Mouse (Mus musculus) embryonic facial prominence, embryonic 10.5 days (tissue): Measurements from ENCODE around the gene Hipk4. TPM values are rescaled to one million over a fixed set of nuclear protein-coding genes. Genes with fewer than 3 reads are reported as not detected.
A peak's percentile ranks its signal among the peaks of the same experiment; 100 is the strongest.

ENCODE experiments used
- DNase-seq: peaks from one replicate; pipeline ENCODE4 v3.0.0-alpha.2; 2017; ENCODE audit warnings: low spot score
- H3K27ac ChIP-seq: fragments of 300-500 bp; sonication (generic); replicated peaks from 2 replicates; pipeline ENCODE4 v1.5.1; 2016; ENCODE audit warnings: mild to moderate bottlenecking
- H3K27me3 ChIP-seq: fragments of 300-500 bp; sonication (generic); replicated peaks from 2 replicates; pipeline ENCODE4 v1.6.1; 2016; ENCODE audit warnings: low read depth, mild to moderate bottlenecking; ENCODE audit not compliant: poor library complexity, severe bottlenecking
- H3K36me3 ChIP-seq: fragments of 300-500 bp; sonication (generic); replicated peaks from 2 replicates; pipeline ENCODE4 v1.6.1; 2016; ENCODE audit warnings: mild to moderate bottlenecking, moderate library complexity
- H3K4me1 ChIP-seq: fragments of 300-500 bp; sonication (generic); 2 replicates; pipeline ENCODE4 v1.6.1; 2016
- H3K4me3 ChIP-seq: fragments of 300-500 bp; sonication (generic); 2 replicates; pipeline ENCODE4 v1.5.1; 2016; ENCODE audit warnings: mild to moderate bottlenecking, moderate library complexity
- H3K9me3 ChIP-seq: fragments of 300-500 bp; sonication (generic); 2 replicates; pipeline ENCODE4 v1.6.1; 2016; ENCODE audit warnings: mild to moderate bottlenecking
- WGBS: fragments of 180-500 bp; shearing (Covaris S2); methylation state at CpG from one replicate; pipeline ENCODE4 v1.1.7; 2016; 5-methylcytosine and 5-hydroxymethylcytosine counted together
- polyA plus RNA-seq: library from polyadenylated mRNA; unstranded; fragments of >200 nt; fragmentation: Nextera tagmentation; extraction: Ambion mirVana; gene quantifications from 2 replicates; pipeline ENCODE4 v1.2.1, GENCODE M21; 2016

Gene Hipk4
- polyA plus RNA-seq, 1 experiment from 2014 or later, result 0.45 TPM

GRCm38 (mm10) chr7:27506765-27507370, 16.2 kb upstream of the Hipk4 start:
- DNase-seq, result peak; percentile 44
- Histone ChIP-seq H3K27ac (peak overlapping the region; percentile 98), H3K9me3 (no peaks in the 10 kb centered on the region), H3K36me3 (no peaks in the 10 kb centered on the region), H3K4me1 (peaks cover 20% of the 10 kb centered on the region), H3K27me3 (no peaks in the 10 kb centered on the region), H3K4me3 (peak overlapping the region; percentile 70)
- 52% methylated on average over 9 of the region's 9 CpGs for WGBS

GRCm38 (mm10) chr7:27507711-27508647, 15.1 kb upstream of the Hipk4 start:
- no peaks in the 10 kb centered on the region for H3K36me3 ChIP-seq
- under 1% methylated on average over 54 of the region's 54 CpGs for WGBS
- H3K27ac ChIP-seq, result peak overlapping the region; percentile 98
- H3K4me3 ChIP-seq, result peak overlapping the region; percentile 70
- DNase-seq, result peak; percentile 100
- peaks cover 20% of the 10 kb centered on the region for H3K4me1 ChIP-seq
- no peaks in the 10 kb centered on the region for H3K27me3 ChIP-seq
- H3K9me3 ChIP-seq, result no peaks in the 10 kb centered on the region

- DNase-seq, result peak; percentile 72
- WGBS, result 22% methylated on average over 6 of the region's 6 CpGs
- Histone ChIP-seq H3K27ac (peak overlapping the region; percentile 98; the same call in 1 of the 2 replicates), H3K4me3 (peak overlapping the region; percentile 70), H3K27me3 (no peaks in the 10 kb centered on the region), H3K9me3 (no peaks in the 10 kb centered on the region), H3K4me1 (peaks cover 20% of the 10 kb centered on the region), H3K36me3 (no peaks in the 10 kb centered on the region)
Measured at GRCm38 (mm10) chr7:27508648-27509005, 14.4 kb upstream of the Hipk4 start.

GRCm38 (mm10) chr7:27510809-27511208, 12.3 kb upstream of the Hipk4 start:
- DNase-seq, result no peak
- peaks cover under 1% of the 10 kb centered on the region for H3K36me3 ChIP-seq
- no peaks in the 10 kb centered on the region for H3K9me3 ChIP-seq
- H3K27ac ChIP-seq, result no peak overlapping the region
- H3K27me3 ChIP-seq, result no peaks in the 10 kb centered on the region
- whole genome bisulfite sequencing, result 84% methylated on average over 2 of the region's 2 CpGs
- peaks cover 20% of the 10 kb centered on the region for H3K4me1 ChIP-seq
- H3K4me3 ChIP-seq, result no peak overlapping the region

- Histone ChIP-seq H3K9me3 (peaks cover 2% of the 10 kb centered on the region; the same call in 1 of the 2 replicates), H3K36me3 (peaks cover 39% of the 10 kb centered on the region), H3K27me3 (no peaks in the 10 kb centered on the region), H3K4me1 (no peaks in the 10 kb centered on the region), H3K27ac (no peak overlapping the region), H3K4me3 (no peak overlapping the region)
- DNase-seq, result no peak
- WGBS, result 82% methylated on average over 9 of the region's 9 CpGs
Measured at GRCm38 (mm10) chr7:27514961-27515360, 8.1 kb upstream of the Hipk4 start.

GRCm38 (mm10) chr7:27518314-27518713, 4.8 kb upstream of the Hipk4 start:
- H3K27me3 ChIP-seq, result no peaks in the 10 kb centered on the region
- peaks cover 42% of the 10 kb centered on the region for H3K36me3 ChIP-seq

GRCm38 (mm10) chr7:27520104-27520503, 3.0 kb upstream of the Hipk4 start:
- DNase-seq, result no peak
- Histone ChIP-seq H3K4me1 (peaks cover 5% of the 10 kb centered on the region), H3K27me3 (no peaks in the 10 kb centered on the region), H3K27ac (no peak overlapping the region), H3K4me3 (no peak overlapping the region), H3K9me3 (peaks cover 2% of the 10 kb centered on the region; the same call in 1 of the 2 replicates), H3K36me3 (peaks cover 42% of the 10 kb centered on the region)

More at GRCm38 (mm10) chr7:27518314-27518713, 4.8 kb upstream of the Hipk4 start:
- DNase-seq, result no peak
- peaks cover 2% of the 10 kb centered on the region; the same call in 1 of the 2 replicates for H3K9me3 ChIP-seq
- H3K27ac ChIP-seq, result no peak overlapping the region
- H3K4me1 ChIP-seq, result peaks cover 5% of the 10 kb centered on the region
- 87% methylated on average over 9 of the region's 9 CpGs for WGBS
- H3K4me3 ChIP-seq, result no peak overlapping the region

- peaks cover 2% of the 10 kb centered on the region; the same call in 1 of the 2 replicates for H3K9me3 ChIP-seq
- peaks cover 42% of the 10 kb centered on the region for H3K36me3 ChIP-seq
- DNase-seq, result no peak
- H3K27ac ChIP-seq, result no peak overlapping the region
- no peaks in the 10 kb centered on the region for H3K27me3 ChIP-seq
- peaks cover 5% of the 10 kb centered on the region for H3K4me1 ChIP-seq
- 73% methylated on average over 1 of the region's 1 CpGs for WGBS
- H3K4me3 ChIP-seq, result no peak overlapping the region
Measured at GRCm38 (mm10) chr7:27520599-27520998, 2.5 kb upstream of the Hipk4 start.

- WGBS, result 96% methylated on average over 13 of the region's 13 CpGs
- no peaks in the 10 kb centered on the region for H3K27me3 ChIP-seq
- no peak for DNase-seq
- H3K4me3 ChIP-seq, result no peak overlapping the region
- H3K4me1 ChIP-seq, result peaks cover 11% of the 10 kb centered on the region
- H3K9me3 ChIP-seq, result peaks cover 2% of the 10 kb centered on the region; the same call in 1 of the 2 replicates
- peaks cover 14% of the 10 kb centered on the region; the same call in 1 of the 2 replicates for H3K36me3 ChIP-seq
- H3K27ac ChIP-seq, result no peak overlapping the region
Measured at GRCm38 (mm10) chr7:27523805-27524204, 738 bp downstream of the Hipk4 start.

GRCm38 (mm10) chr7:27526039-27526827, 3.2 kb downstream of the Hipk4 start:
- no peak overlapping the region for H3K27ac ChIP-seq
- H3K36me3 ChIP-seq, result peaks cover 23% of the 10 kb centered on the region
- peaks cover 11% of the 10 kb centered on the region for H3K4me1 ChIP-seq
- H3K4me3 ChIP-seq, result no peak overlapping the region
- no peaks in the 10 kb centered on the region for H3K27me3 ChIP-seq
- WGBS, result 29% methylated on average over 10 of the region's 10 CpGs
- peak; percentile 84 for DNase-seq
- no peaks in the 10 kb centered on the region for H3K9me3 ChIP-seq

GRCm38 (mm10) chr7:27529070-27529469, 6.0 kb downstream of the Hipk4 start:
- Histone ChIP-seq H3K36me3 (peaks cover 46% of the 10 kb centered on the region), H3K27ac (no peak overlapping the region), H3K4me3 (no peak overlapping the region), H3K4me1 (peaks cover 6% of the 10 kb centered on the region; the same call in 1 of the 2 replicates), H3K9me3 (no peaks in the 10 kb centered on the region), H3K27me3 (no peaks in the 10 kb centered on the region)
- DNase-seq, result no peak
- WGBS, result 80% methylated on average over 21 of the region's 21 CpGs

- Histone ChIP-seq H3K27me3 (no peaks in the 10 kb centered on the region), H3K27ac (no peak overlapping the region), H3K9me3 (no peaks in the 10 kb centered on the region), H3K4me3 (no peak overlapping the region), H3K4me1 (peaks cover 6% of the 10 kb centered on the region; the same call in 1 of the 2 replicates), H3K36me3 (peaks cover 63% of the 10 kb centered on the region)
- DNase-seq, result no peak
- 74% methylated on average over 3 of the region's 3 CpGs for WGBS
Measured at GRCm38 (mm10) chr7:27530937-27531336, 7.9 kb downstream of the Hipk4 start.
